Mouse (Mus musculus) lung, embryonic 14.5 days (tissue): ENCODE measurements around the gene Pld1. TPM values are rescaled to one million over a fixed set of nuclear protein-coding genes. Genes with fewer than 3 reads are reported as not detected.
A peak's percentile ranks its signal among the peaks of the same experiment; 100 is the strongest.

Experiments
- ATAC-seq: fragments of 200-750 bp; cut with Nextera tagmentation; 2 replicates; pipeline ENCODE4 v1.8.0; 2017; ENCODE audit warnings: mild to moderate bottlenecking, moderate TSS enrichment, moderate library complexity; ENCODE audit not compliant: insufficient read depth
- DNase-seq: peaks from one replicate; pipeline ENCODE4 v3.0.0-alpha.2; 2015
- H3K27ac ChIP-seq: fragments of 300-500 bp; sonication (generic); 2 replicates; pipeline ENCODE4 v1.5.1; 2014; ENCODE audit warnings: low read depth, mild to moderate bottlenecking, moderate library complexity
- H3K27me3 ChIP-seq: fragments of 300-500 bp; sonication (generic); 2 replicates; pipeline ENCODE4 v1.6.1; 2014; ENCODE audit warnings: low read length, control low read depth; ENCODE audit not compliant: insufficient read depth
- H3K36me3 ChIP-seq: fragments of 300-500 bp; sonication (generic); 2 replicates; pipeline ENCODE4 v1.6.1; 2014; ENCODE audit warnings: control low read depth; ENCODE audit not compliant: insufficient read depth
- H3K4me1 ChIP-seq: fragments of 300-500 bp; sonication (generic); 2 replicates; pipeline ENCODE4 v1.6.1; 2014; ENCODE audit warnings: antibody characterized with exemption, control low read depth; ENCODE audit not compliant: insufficient read depth
- H3K4me2 ChIP-seq: fragments of 300-500 bp; sonication (generic); 2 replicates; pipeline ENCODE4 v1.6.1; 2014; ENCODE audit warnings: mild to moderate bottlenecking
- H3K4me3 ChIP-seq: fragments of 300-500 bp; sonication (generic); 2 replicates; pipeline ENCODE4 v1.5.1; 2014; ENCODE audit warnings: low read depth, low read length
- H3K9ac ChIP-seq: fragments of 300-500 bp; sonication (generic); 2 replicates; pipeline ENCODE4 v1.6.1; 2014
- H3K9me3 ChIP-seq: fragments of 300-500 bp; sonication (generic); 2 replicates; pipeline ENCODE4 v1.6.1; 2016; ENCODE audit warnings: low read depth, low read length, control low read depth
- CTCF ChIP-seq: IDR thresholded peaks from 2 replicates; pipeline ENCODE4 v1.5.1; 2016; ENCODE audit warnings: antibody characterized with exemption, low read depth
- WGBS: fragments of 180-500 bp; shearing (Covaris S2); extraction: QIAGEN DNeasy Blood & Tissue Kit; methylation state at CpG from one replicate; pipeline ENCODE4 v1.1.7; 2014; 5-methylcytosine and 5-hydroxymethylcytosine counted together
- polyA plus RNA-seq: library from polyadenylated mRNA; unstranded; fragments of >200 nt; fragmentation: Nextera tagmentation; extraction: Ambion mirVana; gene quantifications from 2 replicates; pipeline ENCODE4 v1.2.1, GENCODE M21; 2014

Gene Pld1
- polyA plus RNA-seq, 1 experiment from 2014 or later, result 6.4 TPM

- no peak overlapping the region for H3K27ac ChIP-seq
- no peak overlapping the region for H3K4me2 ChIP-seq
- no peaks in the 10 kb centered on the region for H3K9me3 ChIP-seq
- WGBS, result 82% methylated on average over 8 of the region's 8 CpGs
- H3K9ac ChIP-seq, result no peak overlapping the region
- H3K36me3 ChIP-seq, result no peaks in the 10 kb centered on the region
- no peak overlapping the region for H3K4me3 ChIP-seq
- H3K27me3 ChIP-seq, result no peaks in the 10 kb centered on the region
- no peak for TF ChIP-seq CTCF
- peak; percentile 33 for DNase-seq
- no peaks in the 10 kb centered on the region for H3K4me1 ChIP-seq
- ATAC-seq, result no peak
These were observed 55.9 kb downstream of the Pld1 start for GRCm38 (mm10) chr3:27994175-27994990.

GRCm38 (mm10) chr3:28004321-28004720, 65.8 kb downstream of the Pld1 start:
- H3K4me1 ChIP-seq, result no peaks in the 10 kb centered on the region
- ATAC-seq (no peak), DNase-seq (no peak)
- H3K4me3 ChIP-seq, result no peak overlapping the region
- WGBS, result 72% methylated on average over 6 of the region's 6 CpGs
- no peak overlapping the region for H3K9ac ChIP-seq
- no peak for TF ChIP-seq CTCF
- H3K9me3 ChIP-seq, result no peaks in the 10 kb centered on the region
- H3K27ac ChIP-seq, result no peak overlapping the region
- no peaks in the 10 kb centered on the region for H3K27me3 ChIP-seq
- no peaks in the 10 kb centered on the region for H3K36me3 ChIP-seq
- no peak overlapping the region for H3K4me2 ChIP-seq

- H3K4me1 ChIP-seq, result no peaks in the 10 kb centered on the region
- H3K27me3 ChIP-seq, result no peaks in the 10 kb centered on the region
- no peak overlapping the region for H3K27ac ChIP-seq
- H3K4me2 ChIP-seq, result no peak overlapping the region
- no peaks in the 10 kb centered on the region for H3K9me3 ChIP-seq
- no peak overlapping the region for H3K4me3 ChIP-seq
- H3K36me3 ChIP-seq, result no peaks in the 10 kb centered on the region
- 81% methylated on average over 11 of the region's 11 CpGs for WGBS
- H3K9ac ChIP-seq, result no peak overlapping the region
- ATAC-seq (no peak), DNase-seq (no peak)
- peak; percentile 36; the same call in 1 of the 2 replicates for TF ChIP-seq CTCF
These were observed 69.2 kb downstream of the Pld1 start for GRCm38 (mm10) chr3:28007684-28008083.

GRCm38 (mm10) chr3:28008369-28008768, 69.9 kb downstream of the Pld1 start:
- H3K4me1 ChIP-seq, result no peaks in the 10 kb centered on the region
- no peaks in the 10 kb centered on the region for H3K27me3 ChIP-seq
- no peak for ATAC-seq
- no peak overlapping the region for H3K4me3 ChIP-seq
- no peaks in the 10 kb centered on the region for H3K36me3 ChIP-seq
- WGBS, result 59% methylated on average over 4 of the region's 4 CpGs
- no peak overlapping the region for H3K27ac ChIP-seq
- no peak for TF ChIP-seq CTCF
- no peak overlapping the region for H3K4me2 ChIP-seq
- no peaks in the 10 kb centered on the region for H3K9me3 ChIP-seq
- no peak overlapping the region for H3K9ac ChIP-seq
- no peak for DNase-seq

GRCm38 (mm10) chr3:28012177-28012576, 73.7 kb downstream of the Pld1 start:
- no peaks in the 10 kb centered on the region for H3K36me3 ChIP-seq
- no peak overlapping the region for H3K27ac ChIP-seq
- 75% methylated on average over 7 of the region's 7 CpGs for WGBS
- H3K27me3 ChIP-seq, result no peaks in the 10 kb centered on the region
- no peaks in the 10 kb centered on the region for H3K4me1 ChIP-seq
- no peak overlapping the region for H3K4me2 ChIP-seq
- TF ChIP-seq CTCF, result no peak
- H3K9ac ChIP-seq, result no peak overlapping the region
- ATAC-seq, result no peak
- no peak overlapping the region for H3K4me3 ChIP-seq
- H3K9me3 ChIP-seq, result no peaks in the 10 kb centered on the region
- DNase-seq, result no peak

- TF ChIP-seq CTCF, result no peak
- Histone ChIP-seq H3K9ac (no peak overlapping the region), H3K4me3 (no peak overlapping the region), H3K4me2 (no peak overlapping the region), H3K4me1 (no peaks in the 10 kb centered on the region), H3K36me3 (no peaks in the 10 kb centered on the region), H3K9me3 (no peaks in the 10 kb centered on the region), H3K27ac (no peak overlapping the region), H3K27me3 (no peaks in the 10 kb centered on the region)
- 69% methylated on average over 6 of the region's 6 CpGs for WGBS
- DNase-seq, result no peak
- no peak for ATAC-seq
These were observed 74.9 kb downstream of the Pld1 start for GRCm38 (mm10) chr3:28013441-28013840.

- no peaks in the 10 kb centered on the region for H3K4me1 ChIP-seq
- no peak overlapping the region for H3K9ac ChIP-seq
- ATAC-seq (no peak), DNase-seq (no peak)
- H3K4me3 ChIP-seq, result no peak overlapping the region
- H3K4me2 ChIP-seq, result no peak overlapping the region
- 90% methylated on average over 2 of the region's 2 CpGs for WGBS
- TF ChIP-seq CTCF, result no peak
- H3K27ac ChIP-seq, result no peak overlapping the region
- H3K9me3 ChIP-seq, result no peaks in the 10 kb centered on the region
- H3K36me3 ChIP-seq, result no peaks in the 10 kb centered on the region
- no peaks in the 10 kb centered on the region for H3K27me3 ChIP-seq
These were observed 78.5 kb downstream of the Pld1 start for GRCm38 (mm10) chr3:28017002-28017401.

GRCm38 (mm10) chr3:28019727-28020126, 81.2 kb downstream of the Pld1 start:
- WGBS, result 43% methylated on average over 4 of the region's 4 CpGs

More at GRCm38 (mm10) chr3:28019727-28020126, 81.2 kb downstream of the Pld1 start:
- no peak overlapping the region for H3K4me2 ChIP-seq
- DNase-seq (no peak), ATAC-seq (no peak)
- no peaks in the 10 kb centered on the region for H3K36me3 ChIP-seq
- H3K27ac ChIP-seq, result no peak overlapping the region
- no peaks in the 10 kb centered on the region for H3K9me3 ChIP-seq
- no peaks in the 10 kb centered on the region for H3K27me3 ChIP-seq
- H3K4me1 ChIP-seq, result no peaks in the 10 kb centered on the region
- no peak overlapping the region for H3K9ac ChIP-seq
- no peak for TF ChIP-seq CTCF
- no peak overlapping the region for H3K4me3 ChIP-seq
